Mouse (Mus musculus): ENCODE results near the gene Fyn.

The Fyn gene

DNA sequence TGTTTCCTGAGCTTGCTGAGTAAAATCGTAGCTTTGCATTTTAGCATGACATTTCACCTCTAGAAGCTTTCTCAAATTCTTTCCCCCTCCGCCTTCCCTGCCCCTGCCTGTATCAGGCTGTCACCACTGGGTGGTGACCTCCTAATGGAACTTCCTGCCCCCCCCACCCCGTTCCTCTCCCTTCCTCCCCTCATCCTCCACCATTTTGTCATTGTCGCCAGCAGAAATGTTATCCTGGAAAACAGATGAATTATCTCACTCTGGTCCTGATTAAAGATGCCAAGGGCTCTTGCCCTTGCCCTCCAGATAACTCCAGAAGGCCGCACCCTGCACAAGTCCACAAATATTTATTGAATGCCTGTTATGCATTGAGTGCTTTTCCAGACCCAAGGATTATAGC is 187.1 kb downstream of the Fyn start:
- in situ Hi-C loops (cut with MboI; ENCODE audit: low sequenced_read_pairs): no loop called here

- in situ Hi-C loops (cut with MboI; ENCODE audit: low sequenced_read_pairs): no loop called here
These were observed 188.7 kb downstream of the Fyn start for GRCm38 (mm10) chr10:39557360-39557759.

DNA sequence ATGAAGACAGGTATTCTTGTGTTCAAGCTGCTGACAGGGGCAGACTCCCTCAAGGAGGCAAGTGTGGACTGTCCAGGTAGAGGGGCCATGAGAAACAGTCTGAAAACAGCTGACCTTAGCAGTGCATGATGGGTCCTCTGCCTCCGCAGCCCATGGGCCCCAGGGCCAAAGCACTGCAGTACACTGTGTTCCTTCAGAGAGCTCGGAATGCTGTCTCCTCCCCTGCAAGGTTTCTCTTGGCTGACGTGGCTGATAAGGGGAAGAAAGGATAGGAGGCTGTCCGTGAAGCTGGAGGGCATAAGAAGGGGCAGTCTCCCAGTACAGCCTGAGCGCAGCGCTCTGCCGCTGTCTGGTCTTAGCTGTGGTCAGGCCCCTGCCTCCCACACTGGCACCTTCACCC is 189.2 kb downstream of the Fyn start:
- in situ Hi-C loops (cut with MboI; ENCODE audit: low sequenced_read_pairs): no loop called here

DNA sequence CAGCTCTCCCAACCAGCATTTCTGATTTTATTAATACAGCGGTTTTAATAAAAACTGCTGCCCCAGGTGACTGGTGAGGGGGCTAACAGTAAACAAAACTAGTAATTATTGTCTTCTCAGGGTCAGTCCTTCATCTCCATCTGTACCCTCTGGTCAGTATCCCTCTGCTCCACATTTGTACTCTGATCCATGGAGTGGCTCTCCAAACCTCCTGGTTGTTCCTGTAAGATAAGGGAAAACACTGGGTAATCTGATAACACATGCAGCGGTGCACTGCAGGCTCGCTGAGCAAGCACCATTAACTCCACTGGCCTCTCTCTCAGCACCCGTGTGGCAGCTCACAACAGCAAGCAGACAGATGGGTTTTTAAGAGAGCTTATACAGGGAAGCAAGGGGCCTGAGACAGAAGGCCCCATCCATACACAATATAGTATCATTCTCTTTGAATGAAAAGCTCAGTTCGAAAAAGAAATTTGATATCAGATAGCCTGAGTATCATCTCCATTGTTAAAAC is 189.9 kb downstream of the Fyn start:
- in situ Hi-C loops (cut with MboI; ENCODE audit: low sequenced_read_pairs): no loop called here

DNA sequence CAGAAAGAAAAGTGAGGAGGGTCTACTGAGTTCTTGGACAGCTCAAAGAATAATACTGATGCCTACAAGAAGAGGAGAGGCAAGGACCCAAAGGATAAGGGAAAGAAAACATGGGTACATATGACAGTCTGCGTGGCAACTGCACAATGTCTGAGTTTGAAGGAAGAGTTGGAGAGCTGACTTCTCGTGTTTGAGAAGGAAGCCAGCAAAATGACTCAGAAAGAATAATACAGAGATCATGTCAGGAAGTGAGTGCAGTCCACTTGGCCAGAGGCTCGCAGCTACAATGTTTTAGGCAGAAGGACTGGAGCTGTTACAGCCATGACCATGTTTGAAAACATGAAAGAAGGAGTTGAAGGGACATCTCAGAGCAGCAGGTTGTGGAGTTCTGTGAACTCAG is 190.7 kb downstream of the Fyn start:
- in situ Hi-C loops (cut with MboI; ENCODE audit: low sequenced_read_pairs): no loop called here

- in situ Hi-C loops (cut with MboI; ENCODE audit: low sequenced_read_pairs): no loop called here
These were observed 193.7 kb downstream of the Fyn start for GRCm38 (mm10) chr10:39562383-39562782.

DNA sequence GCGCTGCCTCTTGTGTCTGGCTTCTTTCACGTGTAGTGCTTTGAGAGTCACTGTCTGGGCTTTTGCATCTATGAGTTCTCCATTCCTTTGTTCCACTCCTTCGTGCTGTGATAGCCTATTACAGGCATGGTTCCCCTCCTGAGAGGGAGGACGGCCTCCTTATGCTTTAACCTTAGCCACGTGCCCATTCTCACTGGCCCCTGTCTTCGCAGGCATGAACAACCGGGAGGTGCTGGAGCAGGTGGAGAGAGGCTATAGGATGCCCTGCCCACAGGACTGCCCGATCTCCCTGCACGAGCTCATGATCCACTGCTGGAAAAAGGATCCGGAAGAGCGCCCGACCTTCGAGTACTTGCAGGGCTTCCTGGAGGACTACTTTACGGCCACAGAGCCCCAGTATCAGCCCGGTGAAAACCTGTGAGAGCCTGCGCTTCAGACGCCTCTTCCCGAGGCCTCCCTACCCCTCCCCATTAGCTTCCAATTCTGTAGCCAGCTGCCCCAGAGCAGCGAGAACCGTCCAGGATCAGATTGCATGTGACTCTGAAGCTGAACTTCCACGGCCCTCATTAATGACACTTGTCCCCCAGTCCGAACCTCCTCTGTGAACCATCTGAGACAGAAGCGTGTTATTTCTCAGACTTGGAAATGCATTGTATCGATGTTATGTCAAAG is 195.0 kb downstream of the Fyn start:
- in situ Hi-C loops (cut with MboI; ENCODE audit: low sequenced_read_pairs): no loop called here

GRCm38 (mm10) chr10:39566901-39567300 is 198.2 kb downstream of the Fyn start:
- in situ Hi-C loops (cut with MboI; ENCODE audit: low sequenced_read_pairs): no loop called here

- in situ Hi-C loops (cut with MboI; ENCODE audit: low sequenced_read_pairs): no loop called here
These were observed 200.3 kb downstream of the Fyn start for GRCm38 (mm10) chr10:39568991-39569390.

- in situ Hi-C loops (cut with MboI; ENCODE audit: low sequenced_read_pairs): no loop called here
These were observed 202.4 kb downstream of the Fyn start for GRCm38 (mm10) chr10:39571011-39571410.

DNA sequence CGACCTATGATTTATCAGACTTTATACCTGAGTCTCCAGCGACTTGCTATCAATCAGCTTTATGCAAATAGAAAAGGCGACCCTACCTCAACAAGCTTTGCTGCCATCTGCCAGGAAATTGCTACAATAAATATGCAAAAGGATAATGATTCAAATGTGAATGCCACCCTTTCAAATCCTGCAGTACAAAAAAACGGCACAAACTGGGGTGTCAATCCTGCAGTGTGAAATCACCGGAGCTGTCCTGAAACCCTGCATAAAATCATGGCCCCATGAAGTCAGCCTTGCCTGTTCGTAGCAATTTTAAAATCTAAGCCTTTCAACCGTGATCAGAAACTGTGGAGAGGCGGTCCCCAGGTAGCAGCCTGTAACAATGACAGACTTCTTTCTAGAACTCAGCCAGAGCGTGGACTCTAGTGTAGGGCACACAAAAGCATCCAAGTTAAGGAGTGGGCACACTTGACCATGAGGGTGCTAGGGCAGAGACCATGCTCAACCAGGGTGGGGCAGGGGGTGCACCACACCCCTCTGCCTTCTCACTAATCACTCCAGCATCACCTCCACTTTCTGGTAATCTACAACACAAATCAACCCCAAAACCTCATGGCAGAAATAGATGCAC is 203.5 kb downstream of the Fyn start:
- in situ Hi-C loops (cut with MboI; ENCODE audit: low sequenced_read_pairs): no loop called here

- in situ Hi-C loops (cut with MboI; ENCODE audit: low sequenced_read_pairs): no loop called here
These were observed 204.0 kb downstream of the Fyn start for GRCm38 (mm10) chr10:39572672-39573051.

- in situ Hi-C loops (cut with MboI; ENCODE audit: low sequenced_read_pairs): no loop called here
These were observed 207.8 kb downstream of the Fyn start for GRCm38 (mm10) chr10:39576466-39576865.

DNA sequence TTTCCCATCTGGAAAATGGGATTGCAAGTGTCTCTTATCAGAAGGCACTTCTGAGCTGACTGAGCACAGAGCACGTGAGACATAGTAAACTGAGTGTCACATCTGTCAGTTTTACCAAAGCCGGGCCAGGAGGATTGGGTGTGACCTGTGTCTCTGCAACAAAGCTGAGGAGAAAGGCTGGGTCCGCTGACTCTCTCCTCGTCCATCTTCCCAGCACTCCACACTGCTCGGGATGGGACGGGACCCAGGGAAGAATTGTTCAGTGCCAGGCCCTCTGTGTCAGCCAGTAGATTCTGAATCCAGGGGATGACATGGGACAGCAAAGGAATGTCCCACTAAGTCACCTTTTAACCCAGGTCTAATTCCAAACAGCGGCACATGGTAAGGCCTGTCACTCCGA is 211.8 kb downstream of the Fyn start:
- in situ Hi-C loops (cut with MboI; ENCODE audit: low sequenced_read_pairs): no loop called here

DNA sequence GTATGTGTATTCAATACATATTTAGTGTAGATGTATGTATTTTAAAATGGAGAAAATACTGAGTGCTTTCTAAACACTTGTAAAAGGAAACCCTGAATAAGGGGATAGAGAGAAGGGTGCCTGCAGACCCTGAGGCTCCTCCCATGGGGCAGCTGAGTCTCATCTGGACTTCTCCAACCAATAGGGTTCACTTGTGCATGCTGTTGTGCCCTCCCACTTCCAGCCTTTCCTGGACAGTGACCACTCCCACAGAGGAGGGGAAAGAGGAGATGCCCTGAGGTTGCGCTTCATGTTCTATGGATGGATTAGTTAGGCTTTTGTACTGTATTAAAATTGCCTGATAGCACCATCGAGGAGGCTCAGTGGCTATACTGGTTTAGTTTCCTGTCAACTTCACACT is 213.7 kb downstream of the Fyn start:
- in situ Hi-C loops (cut with MboI; ENCODE audit: low sequenced_read_pairs): no loop called here

GRCm38 (mm10) chr10:39583718-39584117 is 215.1 kb downstream of the Fyn start:
- in situ Hi-C loops (cut with MboI; ENCODE audit: low sequenced_read_pairs): no loop called here

- in situ Hi-C loops (cut with MboI; ENCODE audit: low sequenced_read_pairs): no loop called here
These were observed 218.8 kb downstream of the Fyn start for GRCm38 (mm10) chr10:39587290-39587925.

GRCm38 (mm10) chr10:39587973-39588746 is 219.5 kb downstream of the Fyn start:
- in situ Hi-C loops (cut with MboI; ENCODE audit: low sequenced_read_pairs): no loop called here

- in situ Hi-C loops (cut with MboI; ENCODE audit: low sequenced_read_pairs): no loop called here
These were observed 221.3 kb downstream of the Fyn start for GRCm38 (mm10) chr10:39589765-39590546.

- in situ Hi-C loops (cut with MboI; ENCODE audit: low sequenced_read_pairs): no loop called here
These were observed 222.0 kb downstream of the Fyn start for GRCm38 (mm10) chr10:39590629-39591028.

- in situ Hi-C loops (cut with MboI; ENCODE audit: low sequenced_read_pairs): no loop called here
These were observed 223.8 kb downstream of the Fyn start for GRCm38 (mm10) chr10:39592501-39592900.
